Mouse (Mus musculus) embryonic facial prominence, embryonic 13.5 days (tissue): ENCODE measurements at regions not wholly inside any gene's neighbourhood (a gene's known extent, or its start where the extent isn't known, plus 50 kb on each side); places are given as distances from the start of the nearest gene placed in this dataset.

Source experiments
- ATAC-seq: fragments of 200-750 bp; cut with Nextera tagmentation; 2 replicates; pipeline ENCODE4 v1.8.0; 2017; ENCODE audit warnings: low read depth; ENCODE audit not compliant: insufficient number of reproducible peaks, insufficient read depth, low FRiP score, low TSS enrichment
- H3K27ac ChIP-seq: fragments of 300-500 bp; sonication (generic); 2 replicates; pipeline ENCODE4 v1.5.1; 2015; ENCODE audit warnings: moderate library complexity, mild to moderate bottlenecking, inconsistent platforms
- H3K27me3 ChIP-seq: fragments of 300-500 bp; sonication (generic); 2 replicates; pipeline ENCODE4 v1.6.1; 2015; ENCODE audit warnings: mild to moderate bottlenecking, inconsistent platforms
- H3K36me3 ChIP-seq: fragments of 300-500 bp; sonication (generic); 2 replicates; pipeline ENCODE4 v1.6.1; 2015; ENCODE audit warnings: mild to moderate bottlenecking, inconsistent platforms
- H3K4me1 ChIP-seq: fragments of 300-500 bp; sonication (generic); 2 replicates; pipeline ENCODE4 v1.6.1; 2015; ENCODE audit warnings: inconsistent platforms
- H3K4me2 ChIP-seq: fragments of 300-500 bp; sonication (generic); 2 replicates; pipeline ENCODE4 v1.6.1; 2015; ENCODE audit warnings: moderate library complexity, mild to moderate bottlenecking, inconsistent platforms
- H3K4me3 ChIP-seq: fragments of 300-500 bp; sonication (generic); 2 replicates; pipeline ENCODE4 v1.5.1; 2015; ENCODE audit warnings: mild to moderate bottlenecking, inconsistent platforms
- H3K9ac ChIP-seq: fragments of 300-500 bp; sonication (generic); 2 replicates; pipeline ENCODE4 v1.6.1; 2015; ENCODE audit warnings: mild to moderate bottlenecking, inconsistent platforms
- H3K9me3 ChIP-seq: fragments of 300-500 bp; sonication (generic); 2 replicates; pipeline ENCODE4 v1.6.1; 2016; ENCODE audit warnings: inconsistent platforms
- WGBS: fragments of 180-500 bp; shearing (Covaris S2); methylation state at CpG from one replicate; pipeline ENCODE4 v1.1.7; 2015; ENCODE audit warnings: mixed read lengths; 5-methylcytosine and 5-hydroxymethylcytosine counted together

GRCm38 (mm10) chr11:20882756-20883155, 51.9 kb upstream of the Lgalsl start:
- Histone ChIP-seq H3K9me3 (no peaks in the 10 kb centered on the region), H3K27me3 (no peaks in the 10 kb centered on the region), H3K4me2 (no peak overlapping the region), H3K9ac (no peak overlapping the region), H3K4me3 (no peak overlapping the region), H3K27ac (no peak overlapping the region), H3K4me1 (peaks cover 10% of the 10 kb centered on the region; the same call in 1 of the 2 replicates), H3K36me3 (no peaks in the 10 kb centered on the region)
- no peak for ATAC-seq
- WGBS = 46% methylated on average over 1 of the region's 1 CpGs

GRCm38 (mm10) chr11:20883907-20884306, 53.1 kb upstream of the Lgalsl start:
- Histone ChIP-seq H3K27ac (no peak overlapping the region), H3K4me1 (0 out of 2 replicates have a peak, but pooled peaks cover 3% of the 10 kb centered on the region), H3K9ac (no peak overlapping the region), H3K27me3 (no peaks in the 10 kb centered on the region), H3K9me3 (no peaks in the 10 kb centered on the region), H3K4me3 (no peak overlapping the region), H3K36me3 (no peaks in the 10 kb centered on the region), H3K4me2 (no peak overlapping the region)
- WGBS = 83% methylated on average over 2 of the region's 2 CpGs
- ATAC-seq = no peak

DNA sequence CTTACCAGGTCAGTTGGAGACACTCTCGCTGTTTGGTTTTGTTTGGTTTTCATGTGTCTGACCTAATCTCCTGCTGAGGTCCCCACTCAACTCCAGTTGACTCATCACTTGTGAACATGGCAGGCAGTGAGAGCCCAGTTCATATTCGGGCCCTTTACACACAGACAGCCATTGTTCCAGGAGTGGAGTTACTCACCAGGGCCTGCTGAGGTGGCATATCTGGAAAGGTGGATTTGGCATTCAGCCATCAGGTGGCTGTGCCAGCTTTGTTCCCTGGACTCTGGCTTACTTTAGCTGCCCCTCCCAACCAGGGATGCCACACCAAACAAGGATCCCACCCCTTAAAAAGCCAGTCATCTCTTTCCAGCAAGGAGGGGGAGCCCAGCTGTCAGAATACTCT, 56.2 kb upstream of the Lgalsl start:
- Histone ChIP-seq H3K9ac (no peak overlapping the region), H3K36me3 (no peaks in the 10 kb centered on the region), H3K9me3 (no peaks in the 10 kb centered on the region), H3K4me3 (no peak overlapping the region), H3K4me2 (no peak overlapping the region), H3K27me3 (no peaks in the 10 kb centered on the region), H3K27ac (no peak overlapping the region), H3K4me1 (no peaks in the 10 kb centered on the region)
- no peak for ATAC-seq
- WGBS = 81% methylated on average over 2 of the region's 2 CpGs

- Histone ChIP-seq H3K9ac (no peak overlapping the region), H3K4me2 (no peak overlapping the region), H3K27ac (no peak overlapping the region), H3K4me3 (no peak overlapping the region), H3K27me3 (peaks cover 6% of the 10 kb centered on the region; the same call in 1 of the 2 replicates), H3K4me1 (no peaks in the 10 kb centered on the region), H3K36me3 (no peaks in the 10 kb centered on the region), H3K9me3 (no peaks in the 10 kb centered on the region)
- ATAC-seq = no peak
- 72% methylated on average over 3 of the region's 3 CpGs for WGBS
These were observed 59.6 kb upstream of the Lgalsl start for GRCm38 (mm10) chr11:20890479-20890878.

DNA sequence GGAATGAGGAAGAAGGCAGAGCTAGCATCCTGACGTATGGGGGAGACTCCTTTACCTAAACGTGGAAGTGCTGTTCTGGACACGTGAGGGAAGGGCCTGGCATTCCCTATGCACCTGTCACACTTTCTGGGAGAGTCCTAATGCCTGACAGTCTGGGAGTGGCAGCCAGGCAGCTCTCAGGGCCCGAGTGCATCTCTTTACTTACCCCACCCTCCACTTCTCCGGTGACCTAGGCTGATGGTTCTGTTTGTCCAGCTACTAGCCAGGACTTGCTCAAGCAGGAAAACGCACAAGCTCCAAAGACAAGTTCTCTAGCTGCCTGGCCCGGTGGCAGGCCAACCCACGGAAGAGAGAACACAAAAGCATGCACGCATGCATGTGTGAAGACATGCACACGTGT, 60.9 kb upstream of the Lgalsl start:
- H3K27me3 ChIP-seq = peaks cover 6% of the 10 kb centered on the region
- H3K4me2 ChIP-seq = no peak overlapping the region
- H3K4me1 ChIP-seq = peaks cover 10% of the 10 kb centered on the region
- no peak overlapping the region for H3K4me3 ChIP-seq
- no peak for ATAC-seq
- no peaks in the 10 kb centered on the region for H3K36me3 ChIP-seq
- WGBS = 81% methylated on average over 10 of the region's 10 CpGs
- H3K9ac ChIP-seq = no peak overlapping the region
- H3K9me3 ChIP-seq = no peaks in the 10 kb centered on the region
- H3K27ac ChIP-seq = no peak overlapping the region

- Histone ChIP-seq H3K9ac (no peak overlapping the region), H3K4me3 (no peak overlapping the region), H3K9me3 (no peaks in the 10 kb centered on the region), H3K27ac (peak overlapping the region; percentile 78), H3K4me2 (peak overlapping the region; percentile 18), H3K4me1 (peaks cover 37% of the 10 kb centered on the region), H3K36me3 (no peaks in the 10 kb centered on the region), H3K27me3 (peaks cover 6% of the 10 kb centered on the region)
- ATAC-seq = peak; percentile 68; the same call in 1 of the 2 replicates
- WGBS = 28% methylated on average over 11 of the region's 11 CpGs
These were observed 65.6 kb upstream of the Lgalsl start for GRCm38 (mm10) chr11:20896277-20897123.

DNA sequence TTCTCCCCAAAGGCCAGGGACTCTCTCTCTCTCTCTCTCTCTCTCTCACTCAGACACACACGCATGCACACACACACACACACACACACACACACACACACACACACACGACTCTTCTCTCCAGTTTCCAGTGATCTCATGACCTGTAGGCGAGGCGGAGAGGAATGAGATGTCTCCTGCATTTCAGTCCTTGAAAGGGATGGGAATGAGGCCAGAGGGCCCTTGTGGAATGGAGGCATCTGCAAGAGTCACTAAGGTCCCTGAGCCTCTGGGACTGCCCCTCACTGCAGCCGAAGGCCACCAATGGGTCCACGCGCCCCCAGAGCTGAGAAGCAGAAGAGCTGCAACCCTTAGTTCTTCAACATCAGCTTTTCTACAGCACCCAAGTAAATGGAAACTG, 66.6 kb upstream of the Lgalsl start:
- WGBS = 84% methylated on average over 7 of the region's 7 CpGs

GRCm38 (mm10) chr11:20898558-20898957, 67.7 kb upstream of the Lgalsl start:
- Histone ChIP-seq H3K27ac (no peak overlapping the region), H3K4me2 (no peak overlapping the region)
- 37% methylated on average over 4 of the region's 4 CpGs for WGBS

More for the DNA sequence above, 66.6 kb upstream of the Lgalsl start:
- Histone ChIP-seq H3K9ac (no peak overlapping the region), H3K4me3 (no peak overlapping the region), H3K4me2 (no peak overlapping the region), H3K27me3 (peaks cover 6% of the 10 kb centered on the region), H3K4me1 (peaks cover 39% of the 10 kb centered on the region), H3K27ac (no peak overlapping the region), H3K9me3 (no peaks in the 10 kb centered on the region), H3K36me3 (no peaks in the 10 kb centered on the region)
- no peak for ATAC-seq

GRCm38 (mm10) chr11:20899766-20900165, 68.9 kb upstream of the Lgalsl start:
- Histone ChIP-seq H3K4me1 (peaks cover 39% of the 10 kb centered on the region), H3K9me3 (no peaks in the 10 kb centered on the region), H3K27ac (no peak overlapping the region), H3K4me3 (no peak overlapping the region), H3K36me3 (no peaks in the 10 kb centered on the region), H3K9ac (no peak overlapping the region), H3K4me2 (no peak overlapping the region), H3K27me3 (no peaks in the 10 kb centered on the region; the same call in 1 of the 2 replicates)
- no peak for ATAC-seq
- WGBS = 91% methylated on average over 6 of the region's 6 CpGs

More at GRCm38 (mm10) chr11:20898558-20898957, 67.7 kb upstream of the Lgalsl start:
- Histone ChIP-seq H3K27me3 (peaks cover 6% of the 10 kb centered on the region), H3K9ac (no peak overlapping the region), H3K4me3 (no peak overlapping the region), H3K9me3 (no peaks in the 10 kb centered on the region), H3K36me3 (no peaks in the 10 kb centered on the region), H3K4me1 (peaks cover 39% of the 10 kb centered on the region)
- no peak for ATAC-seq

GRCm38 (mm10) chr11:20902001-20902400, 71.1 kb upstream of the Lgalsl start:
- no peaks in the 10 kb centered on the region for H3K36me3 ChIP-seq
- no peak for ATAC-seq
- H3K9ac ChIP-seq = no peak overlapping the region
- no peak overlapping the region for H3K4me3 ChIP-seq
- 0 out of 2 replicates have a peak, but pooled peaks cover 3% of the 10 kb centered on the region for H3K27me3 ChIP-seq
- peaks cover 26% of the 10 kb centered on the region for H3K4me1 ChIP-seq
- H3K27ac ChIP-seq = no peak overlapping the region
- 59% methylated on average over 2 of the region's 2 CpGs for WGBS
- H3K9me3 ChIP-seq = no peaks in the 10 kb centered on the region
- no peak overlapping the region for H3K4me2 ChIP-seq

DNA sequence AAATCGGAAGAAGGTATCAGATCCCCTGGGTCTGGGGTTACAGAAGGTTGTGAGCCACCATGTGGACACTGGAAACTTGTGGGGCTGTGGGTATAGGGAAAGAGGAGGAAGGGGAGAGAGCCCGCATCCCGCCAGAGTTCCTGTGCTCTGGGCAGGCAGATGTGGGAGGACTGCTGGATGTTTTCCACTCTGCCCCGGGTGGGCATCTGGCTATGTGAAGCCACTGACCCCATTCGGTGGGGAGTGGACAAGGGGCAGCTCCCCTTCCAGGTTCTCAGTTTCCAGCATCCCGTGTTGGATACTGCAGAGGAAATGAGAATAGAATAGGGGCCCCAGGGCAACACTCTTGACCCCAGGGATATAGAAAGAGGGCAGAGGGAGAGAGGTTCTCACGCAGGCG, 72.1 kb upstream of the Lgalsl start:
- WGBS = 51% methylated on average over 8 of the region's 8 CpGs
- no peaks in the 10 kb centered on the region for H3K36me3 ChIP-seq
- peaks cover 23% of the 10 kb centered on the region for H3K4me1 ChIP-seq
- 0 out of 2 replicates have a peak, but pooled peaks cover 3% of the 10 kb centered on the region for H3K27me3 ChIP-seq
- H3K9me3 ChIP-seq = no peaks in the 10 kb centered on the region
- no peak overlapping the region for H3K9ac ChIP-seq
- H3K4me2 ChIP-seq = no peak overlapping the region
- ATAC-seq = no peak
- no peak overlapping the region for H3K27ac ChIP-seq
- H3K4me3 ChIP-seq = no peak overlapping the region

- WGBS = 29% methylated on average over 3 of the region's 3 CpGs
- H3K9me3 ChIP-seq = no peaks in the 10 kb centered on the region
- no peak for ATAC-seq
- H3K4me3 ChIP-seq = no peak overlapping the region
- no peaks in the 10 kb centered on the region for H3K36me3 ChIP-seq
- no peak overlapping the region for H3K27ac ChIP-seq
- H3K27me3 ChIP-seq = 0 out of 2 replicates have a peak, but pooled peaks cover 3% of the 10 kb centered on the region
- H3K4me2 ChIP-seq = no peak overlapping the region
- H3K4me1 ChIP-seq = peaks cover 5% of the 10 kb centered on the region; the same call in 1 of the 2 replicates
- H3K9ac ChIP-seq = no peak overlapping the region
These were observed 77.1 kb upstream of the Lgalsl start for GRCm38 (mm10) chr11:20907996-20908395.
